Mouse (Mus musculus) thymus, adult 2 months (tissue): ENCODE measurements around the gene Prcd.
"Not testable (repeated sequence)": the region's sequence is repeated elsewhere in the genome, so short reads cannot be mapped to it uniquely, and the experiment has no call there.

Experiments used
- CTCF ChIP-seq: fragments of 200-500 bp; IDR thresholded peaks from 2 replicates; pipeline ENCODE4 v1.5.1; 2012; ENCODE audit warnings: mild to moderate bottlenecking, control low read depth, low read length, moderate library complexity, borderline replicate concordance; ENCODE audit not compliant: control insufficient read depth, poor library complexity, insufficient read depth; ENCODE audit errors: extremely low read depth
- POLR2A ChIP-seq: fragments of 200-500 bp; IDR thresholded peaks from 2 replicates; pipeline ENCODE4 v1.6.1; 2012; ENCODE audit warnings: mild to moderate bottlenecking, low read length, control low read depth, moderate library complexity; ENCODE audit not compliant: control insufficient read depth, poor library complexity, insufficient read depth; ENCODE audit errors: extremely low read depth

DNA sequence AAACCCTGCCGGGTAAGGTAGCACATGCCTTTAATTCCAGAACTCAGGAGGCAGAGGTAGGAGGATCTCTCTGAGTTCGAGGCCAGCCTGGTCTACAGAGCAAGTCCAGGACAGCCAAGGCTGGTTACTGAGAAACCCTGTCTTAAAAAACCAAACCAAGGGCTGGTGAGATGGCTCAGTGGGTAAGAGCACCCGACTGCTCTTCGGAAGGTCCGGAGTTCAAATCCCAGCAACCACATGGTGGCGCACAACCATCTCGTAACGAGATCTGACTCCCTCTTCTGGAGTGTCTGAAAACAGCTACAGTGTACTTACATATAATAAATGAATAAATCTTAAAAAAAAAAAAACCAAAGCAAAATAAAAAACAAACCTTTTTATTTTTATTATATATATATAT is 16.7 kb upstream of the Prcd start:
- not testable (repeated sequence) for TF ChIP-seq CTCF, POLR2A
